Mouse (Mus musculus): Measurements from ENCODE around the gene Rbm7. TPM values are rescaled to one million over a fixed set of nuclear protein-coding genes. Genes with fewer than 3 reads are reported as not detected.

The Rbm7 gene
- 10 to 100 TPM; 98.2 to 100.0 TPM for total RNA-seq (2023)

GRCm38 (mm10) chr9:48494817-48495547 lies at the start of gene Rbm7, which contains the start of gene Gm5617:
Rbm7 (minus strand) TSS chr9:48495299.
Gm5617 (plus strand) TSS chr9:48495442.

DNA sequence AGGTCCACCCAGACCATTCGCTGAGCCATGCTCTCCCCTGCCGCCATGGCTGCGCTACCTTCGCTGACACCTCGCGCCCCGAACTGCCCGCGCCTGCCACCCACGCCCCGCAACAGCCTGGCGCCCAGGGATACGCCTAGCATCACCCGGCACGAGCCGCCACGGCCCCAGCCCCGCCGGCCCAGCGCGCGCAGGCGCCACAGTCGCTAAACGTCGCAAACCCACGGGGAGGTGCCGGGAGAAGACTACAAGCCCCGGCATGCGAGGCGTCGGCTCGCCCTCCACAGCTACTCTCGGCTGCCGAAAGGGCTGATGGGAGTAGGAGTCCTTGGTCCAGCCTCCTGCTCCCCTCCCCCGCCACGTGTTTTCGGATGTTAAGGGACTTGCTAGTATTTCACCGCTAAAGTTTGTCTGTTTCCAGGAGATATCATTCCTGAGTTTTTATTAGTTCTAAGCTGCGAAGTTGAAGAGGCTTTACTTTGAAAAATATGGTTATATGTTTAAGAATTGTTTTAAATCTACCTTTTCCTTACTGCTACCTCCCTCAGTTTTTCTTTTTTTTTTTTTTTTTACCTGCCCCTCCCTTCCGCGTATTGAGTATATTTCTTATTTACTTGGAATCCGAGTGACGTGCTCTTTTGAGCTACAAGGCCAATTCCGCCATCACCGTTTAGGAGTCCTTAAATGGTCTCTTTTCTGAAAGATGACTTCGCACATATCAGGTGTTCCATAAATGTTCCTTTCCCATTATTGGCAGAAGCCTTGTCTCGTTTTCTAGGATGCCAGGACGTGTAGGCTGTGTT lies 14.5 kb downstream of the Rbm7 start, which contains the start of gene Rexo2:
Gene Rexo2 (minus strand): TSS at position 213 of the 803 bp plus-strand sequence.

Other genes with a start within 250 kb of the Rbm7 start
- gene Nxpe2, start 141.8 kb downstream of the Rbm7 start, total RNA-seq (2023), result 10 to 100 TPM; 68.7 to 76.7 TPM
- gene Rexo2, start 14.7 kb downstream of the Rbm7 start, total RNA-seq (2023), result 10 to 100 TPM; 46.7 to 56.2 TPM
- gene Gm5617, start 143 bp upstream of the Rbm7 start, total RNA-seq (2023), result 10 to 100 TPM; 15.6 to 15.7 TPM
- gene Nnmt, start 109.9 kb upstream of the Rbm7 start, total RNA-seq (2023), result not detected

Measured in B cell, adult 67 days (primary cell).